Mouse (Mus musculus): Measurements from ENCODE around the gene Foxl2. TPM values are rescaled to one million over a fixed set of nuclear protein-coding genes. Genes with fewer than 3 reads are reported as not detected.
A peak's percentile ranks its signal among the peaks of the same experiment; 100 is the strongest.

The Foxl2 gene
- total RNA-seq, 2 experiments from 2014 or later: not detected

- no peak for DNase-seq
Measured at GRCm38 (mm10) chr9:98961591-98962477, 6.7 kb downstream of the Foxl2 start.

GRCm38 (mm10) chr9:98962478-98963142, 7.5 kb downstream of the Foxl2 start:
- DNase-seq: no peak

GRCm38 (mm10) chr9:98963661-98964060, 8.6 kb downstream of the Foxl2 start:
- no peak for DNase-seq

- peak; percentile 68 to 76 for DNase-seq
Measured at GRCm38 (mm10) chr9:98965084-98965483, 10.0 kb downstream of the Foxl2 start.

- peak in 1 of 2 experiments; percentile 32 for DNase-seq
Measured at GRCm38 (mm10) chr9:98973101-98973521, 18.0 kb downstream of the Foxl2 start.

DNA sequence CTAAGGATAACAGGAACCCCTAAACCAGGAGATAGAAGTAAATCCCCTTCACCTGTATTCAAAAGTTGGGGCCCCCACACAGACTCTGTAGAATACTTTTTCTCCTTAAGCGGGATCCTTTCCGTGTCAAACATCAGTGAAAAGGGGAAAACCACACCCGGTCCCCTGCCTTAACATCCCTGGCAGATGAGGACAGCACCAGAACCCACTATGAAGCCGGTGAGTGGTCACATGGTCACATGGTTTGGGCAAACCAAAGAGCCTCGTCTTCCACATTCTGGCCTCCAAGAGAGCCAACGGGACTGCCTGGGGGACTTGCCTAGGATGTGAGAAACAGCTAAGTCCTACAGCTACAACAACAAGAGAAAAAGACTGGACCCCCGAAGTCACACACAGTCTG, 18.5 kb downstream of the Foxl2 start:
- no peak for DNase-seq

DNA sequence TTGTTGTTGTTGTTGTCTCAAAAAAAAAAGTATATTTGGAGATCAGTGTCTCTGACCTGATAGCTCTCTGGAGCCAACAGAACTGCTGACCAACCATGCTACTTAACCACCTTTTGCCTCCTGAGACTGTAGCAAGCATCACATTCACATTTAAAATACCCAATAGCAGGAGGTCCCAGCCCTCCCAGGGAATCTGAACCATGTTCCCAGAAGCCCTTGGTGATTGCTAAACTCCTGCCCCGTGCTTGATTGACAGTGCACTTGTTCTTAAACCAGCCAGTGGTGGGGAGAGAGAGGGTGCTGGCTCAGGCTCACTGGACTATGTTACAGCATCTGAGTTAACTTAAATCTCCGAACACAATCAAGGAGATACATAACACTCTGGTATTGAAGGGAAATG, 19.8 kb downstream of the Foxl2 start:
- no peak for DNase-seq

DNA sequence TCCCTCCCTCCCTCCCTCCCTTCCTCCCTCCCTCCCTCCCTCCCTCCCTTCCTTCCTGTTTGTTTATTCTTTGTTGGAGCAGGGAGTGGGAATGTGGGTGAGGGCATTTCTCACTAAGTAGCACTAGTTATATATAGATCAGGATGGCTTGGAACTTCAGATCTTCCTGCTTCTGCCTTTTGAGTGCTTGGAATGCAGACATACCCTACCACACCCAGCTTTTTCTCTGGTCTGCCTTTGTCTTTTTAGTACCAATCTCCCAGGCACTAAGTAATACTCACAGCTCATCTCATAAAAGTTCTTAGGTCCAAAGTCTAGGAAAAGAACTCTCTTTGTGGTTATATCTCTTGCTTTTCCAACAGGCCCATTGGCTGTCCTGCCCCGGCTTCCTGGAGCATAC, 21.0 kb downstream of the Foxl2 start:
- DNase-seq: no peak

- no peak for DNase-seq
Measured at GRCm38 (mm10) chr9:98976520-98976919, 21.4 kb downstream of the Foxl2 start.

DNA sequence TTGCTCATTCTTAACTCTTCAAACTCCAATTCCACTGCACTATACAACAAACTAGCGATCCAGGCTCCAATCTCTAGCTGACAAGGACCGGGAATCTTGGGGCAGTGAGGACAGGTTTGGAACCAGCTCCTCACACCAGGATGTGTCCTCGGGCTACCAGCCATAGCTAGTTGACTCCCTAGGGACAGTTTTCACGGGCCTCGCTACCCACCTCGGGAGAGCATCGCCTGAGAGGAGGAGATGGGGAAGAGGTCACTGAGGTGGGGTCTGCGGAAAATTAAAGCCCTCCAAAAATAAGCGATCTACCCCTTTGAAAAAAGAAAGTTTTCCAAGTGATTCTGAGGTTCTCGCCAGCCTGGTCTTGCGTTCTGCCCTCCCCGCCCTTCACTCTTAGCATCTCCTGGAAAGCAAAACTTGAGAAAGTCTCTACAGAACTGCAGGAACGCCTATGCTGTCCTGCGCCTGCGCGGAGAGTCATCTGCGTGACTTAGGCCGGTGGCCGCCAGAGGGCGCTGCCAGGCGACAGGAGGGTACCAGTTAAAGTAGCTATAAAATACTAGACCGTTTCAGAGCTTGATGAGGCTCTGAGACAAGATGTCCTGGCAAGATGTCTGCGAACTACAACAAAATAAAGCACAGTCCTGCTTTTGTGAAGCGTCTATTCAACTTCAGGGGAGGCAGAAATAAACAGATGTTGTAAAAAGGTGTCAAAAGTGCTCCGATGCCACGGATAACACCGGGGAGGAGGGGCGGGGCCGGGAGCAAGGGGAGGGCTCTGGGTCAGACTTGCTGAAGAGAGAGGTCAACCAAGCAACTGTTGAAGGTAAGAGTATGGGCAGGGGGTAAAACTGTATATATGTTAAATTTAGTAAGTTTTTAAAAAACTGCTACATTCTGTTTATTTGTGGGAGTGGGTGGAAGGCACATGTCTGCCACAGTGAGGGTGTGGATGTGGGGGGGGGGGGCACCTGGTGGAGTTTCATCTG, 24.6 kb downstream of the Foxl2 start:
- DNase-seq: peak; percentile 91 to 94

- peak; percentile 100 for DNase-seq
Measured at GRCm38 (mm10) chr9:98985800-98986475, 30.9 kb downstream of the Foxl2 start, which contains the start of gene Faim. TSS of gene Faim (plus strand) at chr9:98986373.

GRCm38 (mm10) chr9:98986476-98987096, 31.5 kb downstream of the Foxl2 start:
- no peak for DNase-seq

DNA sequence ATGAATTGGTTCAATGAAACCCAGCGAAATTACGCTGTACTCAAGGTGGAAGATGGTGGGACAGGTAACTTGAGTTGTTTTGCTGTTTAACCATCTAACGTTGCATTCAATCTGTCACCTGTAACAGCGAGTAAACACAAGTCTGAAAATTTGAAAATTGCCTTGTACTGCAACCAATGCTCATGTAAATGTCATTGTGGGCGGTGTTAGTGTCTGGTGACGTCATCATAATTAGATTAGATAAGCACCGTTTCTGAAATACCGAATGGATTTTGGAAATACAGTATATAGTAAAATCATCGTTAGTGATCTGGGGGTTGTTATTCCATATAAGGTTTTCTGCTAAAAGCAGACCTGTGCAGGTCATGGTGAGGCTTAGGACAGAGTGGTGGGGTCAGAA, 32.0 kb downstream of the Foxl2 start:
- no peak for DNase-seq

DNA sequence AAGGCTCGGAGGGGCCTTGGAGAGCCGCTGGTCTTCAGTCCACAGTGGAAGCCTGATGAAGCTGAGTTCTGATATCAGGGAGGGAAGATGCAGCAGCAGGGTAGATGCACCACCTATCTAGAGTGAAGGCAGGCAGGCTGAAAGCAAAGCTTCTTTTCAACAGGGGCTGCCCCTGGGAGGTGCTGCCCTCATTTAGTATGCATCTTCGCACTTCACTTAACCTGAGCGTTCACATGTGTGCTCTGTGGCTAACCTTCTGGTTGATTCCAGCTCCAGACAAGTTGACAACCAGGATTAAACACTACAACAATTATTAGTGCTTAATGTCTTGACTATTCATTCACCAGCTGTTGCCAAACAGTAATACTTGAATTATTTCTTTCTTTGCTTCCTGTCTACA, 39.0 kb downstream of the Foxl2 start:
- DNase-seq: no peak

DNA sequence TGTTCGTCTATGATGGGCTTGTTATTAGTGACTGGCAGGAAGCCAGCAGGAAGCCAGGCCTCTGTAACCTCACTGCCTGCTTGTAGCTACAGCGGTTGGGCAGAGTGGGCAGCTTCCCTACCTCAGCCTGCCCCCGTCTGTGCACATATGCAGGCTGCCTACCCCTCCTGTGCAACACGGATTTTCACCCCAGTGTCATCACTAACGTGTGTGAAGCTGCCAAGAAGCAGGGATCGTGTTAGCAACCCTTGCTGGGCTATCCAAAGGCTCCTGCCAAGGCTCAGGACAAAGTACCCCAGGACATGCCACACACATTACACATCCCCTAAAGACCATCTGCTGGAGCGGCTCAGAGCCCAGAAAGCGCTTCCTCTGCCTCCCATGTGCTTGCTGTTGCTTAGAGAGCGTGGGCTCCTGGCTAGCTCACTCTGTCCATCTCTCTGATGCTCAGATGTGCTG, 44.8 kb downstream of the Foxl2 start:
- no peak for DNase-seq

DNA sequence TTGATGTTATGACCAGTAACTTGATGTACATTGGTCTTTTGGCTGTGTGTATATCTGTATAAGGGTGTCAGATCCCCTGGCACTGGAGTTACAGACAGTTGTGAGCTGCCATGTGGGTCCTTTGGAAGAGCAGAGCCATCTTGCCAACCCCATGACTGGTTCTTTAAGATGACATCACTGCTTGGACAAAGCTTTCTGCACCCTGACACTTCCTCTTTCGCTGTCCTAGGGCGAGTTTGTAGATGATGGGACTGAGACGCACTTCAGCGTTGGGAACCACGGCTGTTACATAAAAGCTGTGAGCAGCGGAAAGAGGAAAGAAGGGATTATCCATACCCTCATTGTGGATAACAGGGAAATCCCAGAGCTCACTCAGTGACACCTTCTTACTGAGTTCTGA, 46.2 kb downstream of the Foxl2 start:
- DNase-seq: no peak

Other genes starting within 250 kb of the Foxl2 start
- gene Prr23a1, start 112.8 kb upstream of the Foxl2 start, total RNA-seq (2021): not detected
- not detected for gene Prr23a2, start 98.8 kb upstream of the Foxl2 start, total RNA-seq (2021)
- not detected for gene Prr23a3, start 90.5 kb upstream of the Foxl2 start, total RNA-seq (2021)
- not detected for gene 7420426K07Rik, start 52.2 kb upstream of the Foxl2 start, total RNA-seq (2021)
- gene Faim, start 31.1 kb downstream of the Foxl2 start, total RNA-seq (2021): 10 to 100 TPM; 18.3 to 24.9 TPM
- not detected for gene Gm1123, start 80.4 kb downstream of the Foxl2 start, total RNA-seq (2021)
- gene Pik3cb, start 185.3 kb downstream of the Foxl2 start, total RNA-seq (2021): 10 to 100 TPM; 16.9 to 18.3 TPM

Measured in adrenal gland, postnatal 36 days (tissue).